9 mouse cellular contexts compared by ENCODE assay signal in the genomic region with DNA sequence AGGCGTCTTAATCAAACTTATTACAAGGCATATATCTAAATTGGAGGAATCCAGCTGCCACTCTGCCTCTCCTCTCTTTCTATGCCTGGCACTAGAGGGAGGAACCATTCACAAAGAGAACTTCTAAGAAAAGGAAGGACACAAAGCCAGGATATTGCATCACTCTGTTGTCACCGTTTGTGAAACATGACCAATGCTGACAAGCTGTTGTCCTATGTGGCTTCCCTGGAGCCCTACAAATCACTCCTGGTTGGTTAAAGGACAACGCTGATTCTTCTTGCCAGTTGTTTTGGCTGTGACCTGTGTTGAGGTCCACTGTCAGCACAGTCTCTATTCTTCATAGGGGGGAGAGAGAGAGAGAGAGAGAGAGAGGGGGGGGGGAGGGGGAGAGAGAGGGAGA. TPM values are rescaled to one million over a fixed set of nuclear protein-coding genes. Genes with fewer than 3 reads are reported as not detected.
DNase-seq lines count a peak whose midpoint lies in the region; ATAC-seq and TF ChIP-seq lines count a peak whose summit lies in the region.
"Had no signal": no experiment of that assay in that cellular context is flagged by ENCODE, and none has a peak within 500 bp of the region (broad histone marks: within the 10 kb centered on the region; RNA-seq: fewer than 3 reads in every experiment).

No protein-coding gene starts in this region.

- no peaks in the 10 kb centered on the region for H3K36me3 ChIP-seq in heart, embryonic 12.5 days
- H3K36me3 ChIP-seq in MEL (ENCODE audit: control insufficient read depth in 1 of 2, insufficient read depth in 2 of 2, low read length in 2 of 2): peaks cover 0 to 19% of the 10 kb centered on the region in 2 experiments; a peak in 2 of 4 replicates
- H3K36me3 ChIP-seq in heart, postnatal 0 days (replicated peaks; ENCODE audit: control insufficient read depth, insufficient read depth, low read length): no peaks in the 10 kb centered on the region
- no peaks in the 10 kb centered on the region for H3K36me3 ChIP-seq in thymus, adult 2 months (ENCODE audit: control insufficient read depth, insufficient read depth, low read length)

- H3K4me1 ChIP-seq in heart, embryonic 12.5 days (replicated peaks): peaks cover 87% of the 10 kb centered on the region
- H3K4me1 ChIP-seq in MEL (ENCODE audit: control insufficient read depth in 1 of 2, insufficient read depth in 2 of 2, low read length in 2 of 2): peaks cover 14% of the 10 kb centered on the region in 2 experiments; a peak in 3 of 4 replicates
- peaks cover 80% of the 10 kb centered on the region for H3K4me1 ChIP-seq in heart, postnatal 0 days (ENCODE audit: control insufficient read depth, insufficient read depth)
- H3K4me1 ChIP-seq in thymus, adult 2 months (replicated peaks; ENCODE audit: control insufficient read depth, insufficient read depth, low read length): peaks cover 11% of the 10 kb centered on the region

- TF ChIP-seq POLR2A in MEL (IDR thresholded peaks at IDR 0.05; ENCODE audit: control insufficient read depth in 1 of 2, insufficient read depth in 1 of 2, low read depth in 1 of 2, low read length in 2 of 2, poor library complexity in 1 of 2): no peak
- no peak for TF ChIP-seq POLR2A in thymus, adult 2 months (IDR thresholded peaks at IDR 0.05; ENCODE audit: control insufficient read depth, extremely low read depth, insufficient read depth, low read length, poor library complexity)

- TF ChIP-seq EP300 in MEL (IDR thresholded peaks at IDR 0.05; ENCODE audit: low read depth in 1 of 2, low read length in 2 of 2): no peak
- no peak for TF ChIP-seq EP300 in heart, postnatal 0 days (IDR thresholded peaks at IDR 0.05; ENCODE audit: low read depth)

- TF ChIP-seq CTCF in MEL (IDR thresholded peaks at IDR 0.05 in 2 of 3, conservative IDR thresholded peaks at IDR 0.05 in 1 of 3; ENCODE audit: control insufficient read depth in 1 of 3, insufficient read depth in 1 of 3, low read depth in 2 of 3, low read length in 3 of 3, poor library complexity in 1 of 3, severe bottlenecking in 1 of 3): no peak
- no peak for TF ChIP-seq CTCF in heart, postnatal 0 days (IDR thresholded peaks at IDR 0.05; ENCODE audit: low read depth)
- no peak for TF ChIP-seq CTCF in thymus, adult 2 months (IDR thresholded peaks at IDR 0.05; ENCODE audit: borderline replicate concordance, control insufficient read depth, extremely low read depth, insufficient read depth, low read length, poor library complexity)

- no peak overlapping the region for H3K4me3 ChIP-seq in heart, embryonic 12.5 days
- H3K4me3 ChIP-seq in MEL (ENCODE audit: control insufficient read depth in 1 of 2, insufficient read depth in 1 of 2, low read depth in 2 of 2, low read length in 2 of 2): no peak overlapping the region
- no peak overlapping the region for H3K4me3 ChIP-seq in heart, postnatal 0 days (ENCODE audit: low read depth, low read length)
- no peak overlapping the region for H3K4me3 ChIP-seq in thymus, adult 2 months (ENCODE audit: control insufficient read depth, insufficient read depth, low read length)
- H3K4me3 ChIP-seq: layer of hippocampus, adult 2 months had no signal

- DNase-seq in heart, adult 8-10 months (ENCODE audit: low spot score): no peak
- DNase-seq in MEL (ENCODE audit: low read depth, low spot score): peak; percentile 48
- DNase-seq in heart, postnatal 0 days (ENCODE audit: low spot score): no peak
- DNase-seq in thymus, adult 2 months: no peak
- DNase-seq in ovary, postnatal 14 days (ENCODE audit: low spot score): no peak
- no peak for DNase-seq in testis, postnatal 14 days (ENCODE audit: low spot score)

- no peak for ATAC-seq in heart, embryonic 12.5 days (ENCODE audit: insufficient number of reproducible peaks, low FRiP score)
- ATAC-seq in heart, postnatal 0 days (ENCODE audit: insufficient read depth, low read depth): peak; percentile 37
- ATAC-seq in megakaryocyte progenitor cell, adult 5-6 weeks (replicated peaks; ENCODE audit: poor library complexity): peak; percentile 80

- peak overlapping the region; percentile 26; the same call in 1 of the 2 replicates for H3K27ac ChIP-seq in heart, embryonic 12.5 days (ENCODE audit: poor library complexity, severe bottlenecking)
- no peak overlapping the region for H3K27ac ChIP-seq in MEL (ENCODE audit: control insufficient read depth, low read depth, low read length)
- H3K27ac ChIP-seq in heart, postnatal 0 days (ENCODE audit: low read depth): peak overlapping the region; percentile 68
- H3K27ac ChIP-seq in thymus, adult 2 months (ENCODE audit: control insufficient read depth, insufficient read depth, low read length): no peak overlapping the region
- H3K27ac ChIP-seq: layer of hippocampus, adult 2 months had no signal

- TF ChIP-seq RAD21 in MEL (IDR thresholded peaks at IDR 0.05; ENCODE audit: low read depth, low read length): no peak

- 51% methylated on average over 3 of the region's 3 CpGs for WGBS in heart, embryonic 12.5 days
- WGBS in heart, postnatal 0 days: 8% methylated on average over 3 of the region's 3 CpGs
- 39% methylated on average over 3 of the region's 3 CpGs for WGBS in thymus, adult 2 months

- H3K27me3 ChIP-seq in heart, embryonic 12.5 days (replicated peaks): no peaks in the 10 kb centered on the region
- H3K27me3 ChIP-seq in MEL (ENCODE audit: control insufficient read depth in 1 of 2, insufficient read depth in 2 of 2, low read length in 2 of 2): no peaks in the 10 kb centered on the region; a peak in 1 of 4 replicates
- H3K27me3 ChIP-seq in heart, postnatal 0 days (ENCODE audit: control insufficient read depth, insufficient read depth, low read length): no peaks in the 10 kb centered on the region
- H3K27me3 ChIP-seq in thymus, adult 2 months (ENCODE audit: control insufficient read depth, insufficient read depth, low read length): no peaks in the 10 kb centered on the region

- no peaks in the 10 kb centered on the region for H3K9me3 ChIP-seq in heart, embryonic 12.5 days (replicated peaks)
- no peaks in the 10 kb centered on the region for H3K9me3 ChIP-seq in MEL (replicated peaks; ENCODE audit: insufficient read depth, low read length)
- no peaks in the 10 kb centered on the region for H3K9me3 ChIP-seq in heart, postnatal 0 days (replicated peaks; ENCODE audit: control insufficient read depth, low read length)

- H3K9ac ChIP-seq in heart, embryonic 12.5 days: no peak overlapping the region
- no peak overlapping the region for H3K9ac ChIP-seq in MEL (ENCODE audit: control insufficient read depth, low read depth, low read length, poor library complexity, severe bottlenecking)
- no peak overlapping the region for H3K9ac ChIP-seq in heart, postnatal 0 days (replicated peaks; ENCODE audit: low read depth, low read length)

- H3K79me2 ChIP-seq in MEL (ENCODE audit: control insufficient read depth, insufficient read depth, low read length, poor library complexity): no peaks in the 10 kb centered on the region

- no peak overlapping the region for H3K4me2 ChIP-seq in heart, embryonic 12.5 days
- no peak overlapping the region for H3K4me2 ChIP-seq in heart, postnatal 0 days (ENCODE audit: low read depth, low read length)

TF ChIP-seq in MEL, 35 proteins besides CTCF, POLR2A, EP300 and RAD21:
- TF ChIP-seq ZMIZ1 (IDR thresholded peaks at IDR 0.05; ENCODE audit: low read depth, low read length): no peak
- TF ChIP-seq MAFK (IDR thresholded peaks at IDR 0.05; ENCODE audit: borderline replicate concordance, low read depth, low read length): no peak
- no peak for TF ChIP-seq BHLHE40 (IDR thresholded peaks at IDR 0.05; ENCODE audit: borderline replicate concordance, low read depth, low read length)
- no peak for TF ChIP-seq JUND (IDR thresholded peaks at IDR 0.05; ENCODE audit: low read depth, low read length)
- no peak for TF ChIP-seq SIN3A (IDR thresholded peaks at IDR 0.05; ENCODE audit: low read length)
- no peak for TF ChIP-seq ELF1 (IDR thresholded peaks at IDR 0.05; ENCODE audit: low read depth, low read length)
- no peak for TF ChIP-seq E2F4 (IDR thresholded peaks at IDR 0.05; ENCODE audit: borderline replicate concordance, low read depth, low read length)
- no peak for TF ChIP-seq MYB (IDR thresholded peaks at IDR 0.05; ENCODE audit: low read depth, low read length)
- TF ChIP-seq MYC (IDR thresholded peaks at IDR 0.05; ENCODE audit: low read depth, low read length): no peak
- no peak for TF ChIP-seq USF1 (IDR thresholded peaks at IDR 0.05; ENCODE audit: low read depth, low read length)
- no peak for TF ChIP-seq TCF12 (IDR thresholded peaks at IDR 0.05; ENCODE audit: low read depth, low read length)
- no peak for TF ChIP-seq TBP (IDR thresholded peaks at IDR 0.05; ENCODE audit: low read depth, low read length)

RNA-seq across cellular contexts. Expression of a gene that starts 17.2 kb away (rescaled TPM):
- 28.0 and 29.5 TPM in 2 replicates for polyA plus RNA-seq in heart, embryonic 12.5 days (2016; fragmentation: Nextera tagmentation; extraction: Ambion mirVana)
- 10 to 100 TPM; 22.9 to 27.5 (median 24.8) TPM for total RNA-seq in heart, adult 8-10 months (2022)
- total RNA-seq in MEL (2012; rRNA removed): 0.10 and 0.12 TPM in 2 replicates
- under 1 TPM in 1 of 2 experiments, not detected in 1; 0.13 TPM for polyA plus RNA-seq in MEL (2012; ENCODE audit: insufficient read depth in 1 of 2, insufficient read length in 2 of 2, low read depth in 1 of 2, low replicate concordance in 2 of 2, missing spikeins in 1 of 2)
- 45.9 and 53.4 TPM in 2 replicates for total RNA-seq in heart, postnatal 0 days (2014; rRNA removed; ENCODE audit: low replicate concordance)
- polyA plus RNA-seq in heart, postnatal 0 days (2015; fragmentation: Nextera tagmentation; extraction: Ambion mirVana): 12.3 and 12.6 TPM in 2 replicates
- total RNA-seq in megakaryocyte progenitor cell, adult 5-6 weeks (2015): 0.10 and 0.44 TPM in 2 replicates
- total RNA-seq in megakaryocyte progenitor cell, adult 5-6 weeks (2017): 0.24 and 0.54 TPM in 2 replicates
- polyA plus RNA-seq in thymus, adult 2 months (2012; rRNA removed): 110 and 120 TPM in 2 replicates

Comparison
In these comparisons a context has a peak if more than half of its experiments do, and no peak if none do; other contexts are left out.
1. H3K27ac ChIP-seq: peak in heart, embryonic 12.5 days (single experiment) and heart, postnatal 0 days (single experiment); none in MEL (single experiment) and thymus, adult 2 months (single experiment).
2. RNA of a gene that starts 17.2 kb away (total RNA-seq): 45.9 to 53.4 TPM in heart, postnatal 0 days and 22.9 to 27.5 TPM in heart, adult 8-10 months; 0.10 to 0.54 TPM in megakaryocyte progenitor cell, adult 5-6 weeks and 0.10 to 0.12 TPM in MEL; every median in the first group is over 10 times any median in the second.